Mouse (Mus musculus) C2C12 (cell line): ENCODE results near the gene Pdlim5. TPM values are rescaled to one million over a fixed set of nuclear protein-coding genes. Genes with fewer than 3 reads are reported as not detected.

Experiments used
- H3K27me3 ChIP-seq: one replicate; pipeline ENCODE4 v1.6.1; 2011; ENCODE audit not compliant: control insufficient read depth, insufficient read depth, insufficient read length
- H3K36me3 ChIP-seq: one replicate; pipeline ENCODE4 v1.6.1; 2011; ENCODE audit not compliant: control insufficient read depth, insufficient read depth
- H3K4me3 ChIP-seq: one replicate; pipeline ENCODE4 v1.5.1; 2011; ENCODE audit warnings: mild to moderate bottlenecking, control low read depth; ENCODE audit not compliant: poor library complexity, insufficient read depth, severe bottlenecking
- H3K79me2 ChIP-seq: one replicate; pipeline ENCODE4 v1.6.1; 2011; ENCODE audit not compliant: control insufficient read depth, insufficient read depth
- H3K79me3 ChIP-seq: one replicate; pipeline ENCODE4 v1.6.1; 2011; ENCODE audit warnings: low read depth, control low read depth
- H3ac ChIP-seq: one replicate; pipeline ENCODE3; 2011; ENCODE audit warnings: low read depth; ENCODE audit not compliant: control insufficient read depth, insufficient read length
- CEBPB ChIP-seq: IDR thresholded peaks from one replicate; pipeline ENCODE4 v1.6.1; 2011; ENCODE audit warnings: low read depth, mild to moderate bottlenecking, control low read depth, moderate library complexity
- CTCF ChIP-seq: IDR thresholded peaks from one replicate; pipeline ENCODE4 v1.5.1; 2011; ENCODE audit not compliant: control insufficient read depth, insufficient read depth, insufficient read length
- FOSL1 ChIP-seq: IDR thresholded peaks from one replicate; pipeline ENCODE4 v1.8.0; 2011; ENCODE audit warnings: mild to moderate bottlenecking, low read length; ENCODE audit not compliant: poor library complexity, insufficient read depth, severe bottlenecking
- MAX ChIP-seq: IDR thresholded peaks from one replicate; pipeline ENCODE4 v1.6.1; 2011; ENCODE audit warnings: mild to moderate bottlenecking, control low read depth
- MYOD1 ChIP-seq: IDR thresholded peaks from one replicate; pipeline ENCODE4 v1.6.1; 2011; ENCODE audit warnings: low read depth; ENCODE audit not compliant: control insufficient read depth, insufficient read length
- MYOG ChIP-seq: IDR thresholded peaks from one replicate; pipeline ENCODE4 v1.6.1; 2011; ENCODE audit not compliant: control insufficient read depth, insufficient read length; ENCODE audit errors: extremely low read depth
- USF1 ChIP-seq: IDR thresholded peaks from one replicate; pipeline ENCODE4 v1.6.1; 2011; ENCODE audit warnings: low read depth, mild to moderate bottlenecking, control low read depth, moderate library complexity
- polyA plus RNA-seq: library from polyadenylated mRNA; unstranded; fragments of >200 nt; fragmentation: generic; extraction: Trizol; gene quantifications from one replicate; pipeline ENCODE4 v1.2.1, GENCODE M21; 2012; ENCODE audit warnings: missing spikeins

Gene Pdlim5
- polyA plus RNA-seq, 1 experiment: 40.0 TPM

DNA sequence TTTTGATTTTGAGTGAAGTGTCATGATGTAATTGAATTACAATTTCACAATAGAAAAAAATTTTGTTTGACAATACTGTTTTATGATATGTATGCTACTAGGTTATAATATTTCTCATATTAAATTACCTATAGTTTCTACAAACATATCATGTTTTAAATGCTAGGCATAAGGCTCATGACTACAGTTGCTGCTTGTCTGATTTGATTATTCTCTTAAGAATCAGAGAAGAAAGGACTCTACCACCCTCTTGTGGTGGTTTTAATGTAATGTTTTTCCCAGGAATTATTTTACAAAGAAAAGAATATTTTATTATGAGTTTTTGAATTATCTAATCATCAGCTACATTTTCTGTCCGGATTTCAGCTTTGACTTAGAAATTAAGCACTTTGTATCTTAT is 120.5 kb downstream of the Pdlim5 start:
- H3K4me3 ChIP-seq: no peak overlapping the region
- H3K79me2 ChIP-seq: no peaks in the 10 kb centered on the region
- TF ChIP-seq FOSL1: no peak
- TF ChIP-seq MAX: no peak
- TF ChIP-seq MYOD1: no peak
- no peak for TF ChIP-seq CEBPB
- no peak for TF ChIP-seq USF1
- TF ChIP-seq CTCF: no peak
- no peak for TF ChIP-seq MYOG
- no peaks in the 10 kb centered on the region for H3K27me3 ChIP-seq
- H3ac ChIP-seq: no peak overlapping the region
- peaks cover 48% of the 10 kb centered on the region for H3K36me3 ChIP-seq
- H3K79me3 ChIP-seq: no peaks in the 10 kb centered on the region

DNA sequence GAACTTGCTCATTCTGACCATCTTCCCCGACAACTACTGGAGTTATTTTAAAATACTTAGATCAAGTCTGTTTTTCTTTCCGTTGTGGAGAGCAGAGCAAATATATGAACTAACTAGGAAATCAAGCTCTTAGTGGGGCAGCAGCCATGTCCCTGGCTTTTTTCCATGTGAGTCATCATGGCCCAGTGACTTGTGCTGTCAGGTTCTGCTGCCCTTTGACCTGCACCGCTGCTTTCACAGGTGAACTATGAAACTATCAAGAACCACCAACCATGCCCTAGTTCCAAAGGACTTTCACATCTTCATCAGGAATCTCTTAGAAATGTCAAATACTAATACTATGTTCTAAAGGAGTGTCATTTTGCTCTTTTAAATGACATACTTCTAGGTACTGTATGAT is 121.0 kb downstream of the Pdlim5 start:
- Histone ChIP-seq H3ac (no peak overlapping the region), H3K4me3 (no peak overlapping the region), H3K79me3 (no peaks in the 10 kb centered on the region), H3K36me3 (peaks cover 48% of the 10 kb centered on the region), H3K79me2 (no peaks in the 10 kb centered on the region), H3K27me3 (no peaks in the 10 kb centered on the region)
- TF ChIP-seq CEBPB (no peak), FOSL1 (no peak), USF1 (no peak), MAX (no peak)

DNA sequence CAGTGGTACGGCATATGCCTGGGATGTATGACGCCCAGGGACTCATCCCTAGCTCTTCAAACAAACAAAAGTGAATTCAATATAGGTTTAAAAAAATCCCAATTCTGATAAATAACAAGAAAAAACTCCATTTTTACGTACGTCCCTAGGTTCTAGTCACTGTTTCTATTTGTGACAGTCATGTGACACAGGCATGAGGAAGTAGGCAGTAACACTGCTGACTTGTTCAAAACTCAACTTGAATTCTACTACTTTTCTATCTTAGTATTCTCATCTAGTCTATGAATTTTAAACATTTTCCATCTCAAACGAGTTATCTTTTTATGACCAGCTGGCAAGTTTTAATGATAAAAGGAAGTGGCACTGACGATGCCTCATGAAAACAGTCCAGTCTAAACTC is 122.2 kb downstream of the Pdlim5 start:
- Histone ChIP-seq H3K79me3 (no peaks in the 10 kb centered on the region), H3K79me2 (no peaks in the 10 kb centered on the region), H3ac (no peak overlapping the region), H3K4me3 (no peak overlapping the region), H3K27me3 (no peaks in the 10 kb centered on the region), H3K36me3 (peaks cover 56% of the 10 kb centered on the region)
- TF ChIP-seq CEBPB (no peak), MYOD1 (no peak), FOSL1 (no peak), MYOG (no peak), USF1 (no peak), MAX (no peak), CTCF (no peak)

DNA sequence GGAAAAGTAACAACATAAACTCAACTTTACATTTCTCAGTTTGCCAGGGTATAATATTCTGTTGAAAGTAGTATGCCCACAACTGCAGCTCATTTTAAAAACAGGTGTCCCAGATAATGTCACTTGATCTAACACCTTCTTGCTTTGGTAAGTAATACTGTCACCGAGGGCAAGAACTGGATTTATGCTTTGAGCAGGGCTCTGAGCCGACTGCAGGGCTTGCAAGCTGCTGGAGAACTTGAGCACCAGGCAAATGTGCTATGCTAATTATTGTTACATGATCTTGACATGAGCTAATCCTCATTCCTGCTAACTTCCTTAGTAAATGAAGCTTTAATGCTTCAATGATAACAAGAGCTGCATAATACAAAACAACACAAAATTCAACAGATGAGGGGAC is 139.1 kb downstream of the Pdlim5 start:
- no peak for TF ChIP-seq FOSL1
- TF ChIP-seq MYOD1: no peak
- TF ChIP-seq MAX: no peak
- TF ChIP-seq CEBPB: no peak
- TF ChIP-seq USF1: no peak
- TF ChIP-seq CTCF: no peak
- no peak for TF ChIP-seq MYOG
- H3K4me3 ChIP-seq: no peak overlapping the region
- no peaks in the 10 kb centered on the region for H3K79me2 ChIP-seq
- no peaks in the 10 kb centered on the region for H3K79me3 ChIP-seq
- no peak overlapping the region for H3ac ChIP-seq
- peaks cover 28% of the 10 kb centered on the region for H3K36me3 ChIP-seq
- no peaks in the 10 kb centered on the region for H3K27me3 ChIP-seq

DNA sequence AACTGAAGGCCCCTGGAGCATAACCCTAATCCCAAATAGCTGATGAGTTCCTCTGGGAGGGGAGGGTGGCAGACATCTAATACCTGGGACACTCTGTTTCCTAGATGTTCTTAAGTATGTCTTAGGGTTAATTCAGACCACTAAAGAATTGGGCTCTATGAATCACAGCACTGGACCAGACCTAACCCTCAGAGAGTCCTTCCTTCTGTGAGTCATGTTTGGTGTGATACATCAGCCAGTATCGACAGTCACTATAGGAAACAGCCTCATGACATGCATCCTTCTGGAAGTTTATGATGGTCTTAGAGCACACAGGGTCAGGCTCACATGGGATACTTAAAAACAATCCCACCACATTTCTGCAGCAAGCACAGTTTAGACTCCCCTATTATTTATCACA is 143.4 kb downstream of the Pdlim5 start:
- Histone ChIP-seq H3ac (no peak overlapping the region), H3K27me3 (no peaks in the 10 kb centered on the region), H3K36me3 (peaks cover 25% of the 10 kb centered on the region), H3K79me3 (no peaks in the 10 kb centered on the region), H3K79me2 (no peaks in the 10 kb centered on the region), H3K4me3 (no peak overlapping the region)
- no peak for TF ChIP-seq FOSL1
- TF ChIP-seq MAX: no peak
- no peak for TF ChIP-seq CTCF
- TF ChIP-seq MYOG: no peak
- no peak for TF ChIP-seq CEBPB
- no peak for TF ChIP-seq MYOD1
- no peak for TF ChIP-seq USF1

DNA sequence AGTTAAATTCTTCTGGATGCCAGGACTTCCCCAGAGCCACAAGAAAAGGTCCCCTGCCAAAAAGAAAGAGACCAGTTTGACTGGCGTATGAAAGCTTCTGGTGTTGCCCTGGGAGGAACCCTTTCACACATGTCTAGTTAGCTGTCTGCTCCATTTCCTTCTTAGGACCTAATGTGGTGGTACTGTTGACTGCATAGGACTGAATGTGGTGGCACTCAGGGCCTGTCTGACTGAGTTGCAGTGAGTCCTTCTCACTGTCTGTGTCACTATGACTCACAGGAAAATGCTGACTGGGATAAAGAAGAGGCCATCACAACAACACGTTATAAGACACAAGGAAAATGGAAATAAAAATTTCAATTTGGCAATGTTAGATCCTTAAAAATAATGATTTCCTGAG is 146.0 kb downstream of the Pdlim5 start:
- H3K79me3 ChIP-seq: no peaks in the 10 kb centered on the region
- H3K27me3 ChIP-seq: no peaks in the 10 kb centered on the region
- TF ChIP-seq MYOD1 (no peak), USF1 (no peak), CEBPB (no peak), MYOG (no peak), FOSL1 (no peak), MAX (no peak), CTCF (no peak)
- H3ac ChIP-seq: no peak overlapping the region
- H3K36me3 ChIP-seq: peaks cover 27% of the 10 kb centered on the region
- no peaks in the 10 kb centered on the region for H3K79me2 ChIP-seq
- H3K4me3 ChIP-seq: no peak overlapping the region
